Mouse (Mus musculus) midbrain, embryonic 14.5 days (tissue): ENCODE measurements around the gene Epha8. TPM values are rescaled to one million over a fixed set of nuclear protein-coding genes. Genes with fewer than 3 reads are reported as not detected.

Experiments
- ATAC-seq: fragments of 200-750 bp; cut with Nextera tagmentation; 2 replicates; pipeline ENCODE4 v1.8.0; 2017; ENCODE audit warnings: moderate number of reproducible peaks, moderate library complexity; ENCODE audit not compliant: low FRiP score, low TSS enrichment
- DNase-seq: peaks from one replicate; pipeline ENCODE4 v3.0.0-alpha.2; 2015
- H3K27ac ChIP-seq: fragments of 300-500 bp; sonication (generic); replicated peaks from 2 replicates; pipeline ENCODE4 v1.5.1; 2014; ENCODE audit warnings: mild to moderate bottlenecking, low read depth, low read length, moderate library complexity
- H3K27me3 ChIP-seq: fragments of 300-500 bp; sonication (generic); 2 replicates; pipeline ENCODE4 v1.6.1; 2014; ENCODE audit warnings: low read length, control low read depth, mixed read lengths; ENCODE audit not compliant: control insufficient read depth, insufficient read depth
- H3K36me3 ChIP-seq: fragments of 300-500 bp; sonication (generic); 2 replicates; pipeline ENCODE4 v1.6.1; 2014; ENCODE audit warnings: low read length, control low read depth; ENCODE audit not compliant: control insufficient read depth, insufficient read depth
- H3K4me1 ChIP-seq: fragments of 300-500 bp; sonication (generic); 2 replicates; pipeline ENCODE4 v1.6.1; 2014; ENCODE audit warnings: mild to moderate bottlenecking, antibody characterized with exemption, low read length, control low read depth; ENCODE audit not compliant: control insufficient read depth, insufficient read depth
- H3K4me2 ChIP-seq: fragments of 300-500 bp; sonication (generic); 2 replicates; pipeline ENCODE4 v1.6.1; 2014; ENCODE audit warnings: mild to moderate bottlenecking, low read length, moderate library complexity
- H3K4me3 ChIP-seq: fragments of 300-500 bp; sonication (generic); replicated peaks from 2 replicates; pipeline ENCODE4 v1.5.1; 2014; ENCODE audit warnings: low read depth, low read length
- H3K9ac ChIP-seq: fragments of 300-500 bp; sonication (generic); replicated peaks from 2 replicates; pipeline ENCODE4 v1.6.1; 2014; ENCODE audit warnings: mild to moderate bottlenecking, low read length, moderate library complexity
- H3K9me3 ChIP-seq: fragments of 300-500 bp; sonication (generic); 2 replicates; pipeline ENCODE4 v1.6.1; 2016; ENCODE audit warnings: low read length, control low read depth, mixed read lengths; ENCODE audit not compliant: control insufficient read depth
- WGBS: fragments of 180-500 bp; shearing (Covaris S2); extraction: QIAGEN DNeasy Blood & Tissue Kit; methylation state at CpG from one replicate; pipeline ENCODE4 v1.1.7; 2014; 5-methylcytosine and 5-hydroxymethylcytosine counted together
- polyA plus RNA-seq: library from polyadenylated mRNA; unstranded; fragments of >200 nt; fragmentation: Nextera tagmentation; extraction: Ambion mirVana; gene quantifications from 2 replicates; pipeline ENCODE4 v1.2.1, GENCODE M21; 2014

Gene Epha8
- polyA plus RNA-seq, 1 experiment from 2014 or later = 18.5 TPM

- H3K9ac ChIP-seq = no peak overlapping the region
- H3K4me1 ChIP-seq = peaks cover 14% of the 10 kb centered on the region; the same call in 1 of the 2 replicates
- DNase-seq (peak; percentile 91), ATAC-seq (peak; percentile 67; the same call in 1 of the 2 replicates)
- peaks cover 3% of the 10 kb centered on the region; the same call in 1 of the 2 replicates for H3K36me3 ChIP-seq
- no peak overlapping the region for H3K4me3 ChIP-seq
- H3K27me3 ChIP-seq = peaks cover 18% of the 10 kb centered on the region; the same call in 1 of the 2 replicates
- no peaks in the 10 kb centered on the region for H3K9me3 ChIP-seq
- 6% methylated on average over 12 of the region's 12 CpGs for WGBS
- H3K4me2 ChIP-seq = no peak overlapping the region
- peak overlapping the region; percentile 46 for H3K27ac ChIP-seq
Measured at GRCm38 (mm10) chr4:136981347-136981746, 24.7 kb upstream of the Epha8 start.

GRCm38 (mm10) chr4:136980921-136981320 lies 24.3 kb upstream of the Epha8 start:
- ATAC-seq (no peak), DNase-seq (no peak)
- H3K36me3 ChIP-seq = no peaks in the 10 kb centered on the region
- H3K4me2 ChIP-seq = no peak overlapping the region
- no peaks in the 10 kb centered on the region for H3K9me3 ChIP-seq
- H3K4me1 ChIP-seq = peaks cover 14% of the 10 kb centered on the region; the same call in 1 of the 2 replicates
- H3K4me3 ChIP-seq = no peak overlapping the region
- 0 out of 2 replicates have a peak overlapping the region, but pooled peaks have one; percentile 16 for H3K9ac ChIP-seq
- WGBS = 67% methylated on average over 4 of the region's 4 CpGs
- H3K27ac ChIP-seq = no peak overlapping the region; the same call in 1 of the 2 replicates
- peaks cover 22% of the 10 kb centered on the region; the same call in 1 of the 2 replicates for H3K27me3 ChIP-seq

- Histone ChIP-seq H3K4me2 (no peak overlapping the region), H3K9ac (no peak overlapping the region), H3K9me3 (no peaks in the 10 kb centered on the region), H3K36me3 (no peaks in the 10 kb centered on the region), H3K27me3 (peaks cover 46% of the 10 kb centered on the region; the same call in 1 of the 2 replicates), H3K27ac (no peak overlapping the region), H3K4me1 (peaks cover 12% of the 10 kb centered on the region), H3K4me3 (no peak overlapping the region)
- ATAC-seq = no peak
- 61% methylated on average over 8 of the region's 8 CpGs for WGBS
- DNase-seq = no peak
Measured at GRCm38 (mm10) chr4:136977244-136977643, 20.6 kb upstream of the Epha8 start.

GRCm38 (mm10) chr4:136970939-136971338 lies 14.3 kb upstream of the Epha8 start:
- H3K27me3 ChIP-seq = peaks cover 55% of the 10 kb centered on the region
- H3K4me3 ChIP-seq = no peak overlapping the region
- no peaks in the 10 kb centered on the region for H3K36me3 ChIP-seq
- H3K27ac ChIP-seq = no peak overlapping the region
- peaks cover 43% of the 10 kb centered on the region for H3K4me1 ChIP-seq
- DNase-seq (peak; percentile 68), ATAC-seq (no peak)
- H3K9me3 ChIP-seq = no peaks in the 10 kb centered on the region
- no peak overlapping the region for H3K4me2 ChIP-seq
- no peak overlapping the region for H3K9ac ChIP-seq
- 5% methylated on average over 6 of the region's 6 CpGs for WGBS

- 31% methylated on average over 16 of the region's 16 CpGs for WGBS
- Histone ChIP-seq H3K4me3 (no peak overlapping the region), H3K4me1 (peaks cover 52% of the 10 kb centered on the region), H3K4me2 (no peak overlapping the region), H3K9ac (no peak overlapping the region), H3K9me3 (no peaks in the 10 kb centered on the region), H3K36me3 (no peaks in the 10 kb centered on the region), H3K27ac (peak overlapping the region; percentile 13; the same call in 1 of the 2 replicates), H3K27me3 (peaks cover 46% of the 10 kb centered on the region)
- ATAC-seq (no peak), DNase-seq (no peak)
Measured at GRCm38 (mm10) chr4:136969503-136970276, 13.1 kb upstream of the Epha8 start.

- Histone ChIP-seq H3K27ac (peak overlapping the region; percentile 13; the same call in 1 of the 2 replicates), H3K4me1 (peaks cover 54% of the 10 kb centered on the region), H3K9ac (no peak overlapping the region), H3K36me3 (no peaks in the 10 kb centered on the region), H3K4me2 (no peak overlapping the region), H3K27me3 (peaks cover 46% of the 10 kb centered on the region), H3K9me3 (no peaks in the 10 kb centered on the region), H3K4me3 (no peak overlapping the region)
- DNase-seq (no peak), ATAC-seq (no peak)
- 55% methylated on average over 8 of the region's 8 CpGs for WGBS
Measured at GRCm38 (mm10) chr4:136969096-136969495, 12.5 kb upstream of the Epha8 start.

GRCm38 (mm10) chr4:136967511-136967910 lies 10.9 kb upstream of the Epha8 start:
- DNase-seq (peak; percentile 73), ATAC-seq (no peak)
- peaks cover 49% of the 10 kb centered on the region for H3K27me3 ChIP-seq
- peak overlapping the region; percentile 75 for H3K27ac ChIP-seq
- no peaks in the 10 kb centered on the region for H3K36me3 ChIP-seq
- no peak overlapping the region for H3K9ac ChIP-seq
- no peaks in the 10 kb centered on the region for H3K9me3 ChIP-seq
- peak overlapping the region; percentile 27 for H3K4me2 ChIP-seq
- H3K4me1 ChIP-seq = peaks cover 65% of the 10 kb centered on the region
- H3K4me3 ChIP-seq = no peak overlapping the region
- 5% methylated on average over 9 of the region's 9 CpGs for WGBS

- WGBS = 9% methylated on average over 16 of the region's 16 CpGs
- no peaks in the 10 kb centered on the region for H3K36me3 ChIP-seq
- peaks cover 73% of the 10 kb centered on the region for H3K4me1 ChIP-seq
- H3K27ac ChIP-seq = peak overlapping the region; percentile 75
- no peak; the same call in 1 of the 2 replicates for ATAC-seq
- H3K9ac ChIP-seq = no peak overlapping the region
- H3K4me2 ChIP-seq = peak overlapping the region; percentile 27
- H3K4me3 ChIP-seq = no peak overlapping the region
- H3K27me3 ChIP-seq = peaks cover 54% of the 10 kb centered on the region
- DNase-seq = peak; percentile 69
- H3K9me3 ChIP-seq = no peaks in the 10 kb centered on the region
Measured at GRCm38 (mm10) chr4:136966493-136967390, 10.1 kb upstream of the Epha8 start.
